Mouse (Mus musculus): ENCODE results near the gene Mfsd13b. TPM values are rescaled to one million over a fixed set of nuclear protein-coding genes. Genes with fewer than 3 reads are reported as not detected.
"Not testable (repeated sequence)": the region's sequence is repeated elsewhere in the genome, so short reads cannot be mapped to it uniquely, and the experiment has no call there.

Gene Mfsd13b
- polyA plus RNA-seq, 1 experiment, result not detected

- H3K4me3 ChIP-seq (ENCODE audit: low read depth, low read length), result no peak overlapping the region
- no peak overlapping the region for H3K27ac ChIP-seq (ENCODE audit: insufficient read depth, low read length)
- no peak overlapping the region for H3K9ac ChIP-seq (ENCODE audit: low read depth, poor library complexity, severe bottlenecking)
- H3K4me1 ChIP-seq (ENCODE audit: control insufficient read depth, insufficient read depth, low read length), result no peaks in the 10 kb centered on the region
- no peaks in the 10 kb centered on the region for H3K27me3 ChIP-seq (ENCODE audit: control insufficient read depth, insufficient read depth, low read length, poor library complexity, severe bottlenecking)
- TF ChIP-seq EP300 (IDR thresholded peaks at IDR 0.05; ENCODE audit: insufficient read depth, low read depth, low read length), result no peak
- TF ChIP-seq CTCF (IDR thresholded peaks at IDR 0.05; ENCODE audit: low read depth, low read length), result no peak
- no peak for TF ChIP-seq POLR2A (IDR thresholded peaks at IDR 0.05; ENCODE audit: insufficient read depth, low read length)
- H3K36me3 ChIP-seq (ENCODE audit: control insufficient read depth, insufficient read depth, low read length, poor library complexity, severe bottlenecking), result peaks cover 78% of the 10 kb centered on the region
- no peaks in the 10 kb centered on the region for H3K9me3 ChIP-seq (replicated peaks; ENCODE audit: control insufficient read depth, insufficient read depth, low read length, poor library complexity, severe bottlenecking)
Observed at GRCm38 (mm10) chr7:120940343-120940742, 42.0 kb upstream of the Mfsd13b start.

- Histone ChIP-seq H3K36me3 (ENCODE audit: control insufficient read depth, insufficient read depth, low read length, poor library complexity, severe bottlenecking) (peaks cover 75% of the 10 kb centered on the region), H3K9ac (ENCODE audit: low read depth, poor library complexity, severe bottlenecking) (no peak overlapping the region), H3K27me3 (ENCODE audit: control insufficient read depth, insufficient read depth, low read length, poor library complexity, severe bottlenecking) (no peaks in the 10 kb centered on the region), H3K27ac (ENCODE audit: insufficient read depth, low read length) (no peak overlapping the region), H3K9me3 (replicated peaks; ENCODE audit: control insufficient read depth, insufficient read depth, low read length, poor library complexity, severe bottlenecking) (no peaks in the 10 kb centered on the region), H3K4me1 (ENCODE audit: control insufficient read depth, insufficient read depth, low read length) (no peaks in the 10 kb centered on the region), H3K4me3 (ENCODE audit: low read depth, low read length) (no peak overlapping the region)
- TF ChIP-seq CTCF (IDR thresholded peaks at IDR 0.05; ENCODE audit: low read depth, low read length) (no peak), POLR2A (IDR thresholded peaks at IDR 0.05; ENCODE audit: insufficient read depth, low read length) (no peak), EP300 (IDR thresholded peaks at IDR 0.05; ENCODE audit: insufficient read depth, low read depth, low read length) (no peak)
Observed at GRCm38 (mm10) chr7:120941214-120941613, 41.1 kb upstream of the Mfsd13b start.

- Histone ChIP-seq H3K9ac (ENCODE audit: low read depth, poor library complexity, severe bottlenecking) (no peak overlapping the region), H3K36me3 (ENCODE audit: control insufficient read depth, insufficient read depth, low read length, poor library complexity, severe bottlenecking) (peaks cover 63% of the 10 kb centered on the region)
- TF ChIP-seq EP300 (IDR thresholded peaks at IDR 0.05; ENCODE audit: insufficient read depth, low read depth, low read length), result no peak
- TF ChIP-seq CTCF (IDR thresholded peaks at IDR 0.05; ENCODE audit: low read depth, low read length), result no peak
- no peak for TF ChIP-seq POLR2A (IDR thresholded peaks at IDR 0.05; ENCODE audit: insufficient read depth, low read length)
Observed at GRCm38 (mm10) chr7:120942506-120942905, 39.8 kb upstream of the Mfsd13b start.

GRCm38 (mm10) chr7:120943936-120944509, 38.3 kb upstream of the Mfsd13b start:
- Histone ChIP-seq H3K4me1 (ENCODE audit: control insufficient read depth, insufficient read depth, low read length) (no peaks in the 10 kb centered on the region), H3K9me3 (replicated peaks; ENCODE audit: control insufficient read depth, insufficient read depth, low read length, poor library complexity, severe bottlenecking) (no peaks in the 10 kb centered on the region), H3K4me3 (ENCODE audit: low read depth, low read length) (no peak overlapping the region), H3K27ac (ENCODE audit: insufficient read depth, low read length) (no peak overlapping the region), H3K36me3 (ENCODE audit: control insufficient read depth, insufficient read depth, low read length, poor library complexity, severe bottlenecking) (peaks cover 50% of the 10 kb centered on the region), H3K9ac (ENCODE audit: low read depth, poor library complexity, severe bottlenecking) (no peak overlapping the region), H3K27me3 (ENCODE audit: control insufficient read depth, insufficient read depth, low read length, poor library complexity, severe bottlenecking) (no peaks in the 10 kb centered on the region)
- TF ChIP-seq CTCF (IDR thresholded peaks at IDR 0.05; ENCODE audit: low read depth, low read length), result no peak
- no peak for TF ChIP-seq EP300 (IDR thresholded peaks at IDR 0.05; ENCODE audit: insufficient read depth, low read depth, low read length)
- no peak for TF ChIP-seq POLR2A (IDR thresholded peaks at IDR 0.05; ENCODE audit: insufficient read depth, low read length)

More at GRCm38 (mm10) chr7:120942506-120942905, 39.8 kb upstream of the Mfsd13b start:
- no peaks in the 10 kb centered on the region for H3K4me1 ChIP-seq (ENCODE audit: control insufficient read depth, insufficient read depth, low read length)
- H3K27ac ChIP-seq (ENCODE audit: insufficient read depth, low read length), result no peak overlapping the region
- H3K27me3 ChIP-seq (ENCODE audit: control insufficient read depth, insufficient read depth, low read length, poor library complexity, severe bottlenecking), result no peaks in the 10 kb centered on the region
- no peak overlapping the region for H3K4me3 ChIP-seq (ENCODE audit: low read depth, low read length)
- H3K9me3 ChIP-seq (replicated peaks; ENCODE audit: control insufficient read depth, insufficient read depth, low read length, poor library complexity, severe bottlenecking), result no peaks in the 10 kb centered on the region

- H3K9ac ChIP-seq (ENCODE audit: low read depth, poor library complexity, severe bottlenecking); H3K9me3 ChIP-seq (replicated peaks; ENCODE audit: control insufficient read depth, insufficient read depth, low read length, poor library complexity, severe bottlenecking); H3K27me3 ChIP-seq (ENCODE audit: control insufficient read depth, insufficient read depth, low read length, poor library complexity, severe bottlenecking); H3K4me3 ChIP-seq (ENCODE audit: low read depth, low read length); H3K27ac ChIP-seq (ENCODE audit: insufficient read depth, low read length); H3K4me1 ChIP-seq (ENCODE audit: control insufficient read depth, insufficient read depth, low read length): not testable (repeated sequence)
- H3K36me3 ChIP-seq (ENCODE audit: control insufficient read depth, insufficient read depth, low read length, poor library complexity, severe bottlenecking), result peaks cover 15% of the 10 kb centered on the region
Observed at GRCm38 (mm10) chr7:120953591-120953990, 28.7 kb upstream of the Mfsd13b start.

- H3K27me3 ChIP-seq (ENCODE audit: control insufficient read depth, insufficient read depth, low read length, poor library complexity, severe bottlenecking), result no peaks in the 10 kb centered on the region
- no peak overlapping the region for H3K27ac ChIP-seq (ENCODE audit: insufficient read depth, low read length)
- TF ChIP-seq POLR2A (IDR thresholded peaks at IDR 0.05; ENCODE audit: insufficient read depth, low read length), result no peak
- no peak for TF ChIP-seq CTCF (IDR thresholded peaks at IDR 0.05; ENCODE audit: low read depth, low read length)
- no peak for TF ChIP-seq EP300 (IDR thresholded peaks at IDR 0.05; ENCODE audit: insufficient read depth, low read depth, low read length)
- no peaks in the 10 kb centered on the region for H3K9me3 ChIP-seq (replicated peaks; ENCODE audit: control insufficient read depth, insufficient read depth, low read length, poor library complexity, severe bottlenecking)
- no peak overlapping the region for H3K4me3 ChIP-seq (ENCODE audit: low read depth, low read length)
- H3K36me3 ChIP-seq (ENCODE audit: control insufficient read depth, insufficient read depth, low read length, poor library complexity, severe bottlenecking), result peaks cover 30% of the 10 kb centered on the region
- no peaks in the 10 kb centered on the region for H3K4me1 ChIP-seq (ENCODE audit: control insufficient read depth, insufficient read depth, low read length)
- H3K9ac ChIP-seq (ENCODE audit: low read depth, poor library complexity, severe bottlenecking), result no peak overlapping the region
Observed at GRCm38 (mm10) chr7:120960116-120960515, 22.2 kb upstream of the Mfsd13b start.
